ENCODE assay signal across 8 mouse cellular contexts in genomic region chr10:93255294-93255693, GRCm38 (mm10). TPM values are rescaled to one million over a fixed set of nuclear protein-coding genes. Genes with fewer than 3 reads are reported as not detected.
A peak's percentile ranks its signal among the peaks of the same experiment; 100 is the strongest.
DNase-seq lines count a peak whose midpoint lies in the region; ATAC-seq and TF ChIP-seq lines count a peak whose summit lies in the region.

No protein-coding gene starts in this region.

- ATAC-seq in neural tube, embryonic 11.5 days (ENCODE audit: insufficient read depth, low FRiP score, low TSS enrichment), result peak; percentile 38; the same call in 1 of the 2 replicates
- no peak for ATAC-seq in hindbrain, embryonic 12.5 days (ENCODE audit: low FRiP score)
- ATAC-seq in monocyte, adult 5-6 weeks (replicated peaks; ENCODE audit: insufficient number of reproducible peaks, low FRiP score, low TSS enrichment, poor library complexity, severe bottlenecking), result no peak

- 0 out of 2 replicates have a peak overlapping the region, but pooled peaks have one; percentile 10 for H3K9ac ChIP-seq in neural tube, embryonic 11.5 days (ENCODE audit: low read length)
- no peak overlapping the region for H3K9ac ChIP-seq in hindbrain, embryonic 12.5 days

- H3K4me3 ChIP-seq in gastrocnemius, adult 2 months, result peak overlapping the region; percentile 35
- no peak overlapping the region for H3K4me3 ChIP-seq in neural tube, embryonic 11.5 days (ENCODE audit: low read depth, low read length)
- H3K4me3 ChIP-seq in hindbrain, embryonic 12.5 days, result no peak overlapping the region

- DNase-seq in gastrocnemius, adult 2 months, result peak; percentile 66
- no peak for DNase-seq in gastrocnemius, adult 18-20 months (ENCODE audit: low spot score)
- no peak for DNase-seq in neural tube, embryonic 11.5 days (ENCODE audit: low spot score)
- DNase-seq in neural tube, embryonic 10.5 days (ENCODE audit: extremely low spot score, low spot score), result no peak
- DNase-seq in retina, embryonic 14.5 days (ENCODE audit: low spot score), result peak; percentile 41
- no peak for DNase-seq in lung, postnatal 14 days

- no peak overlapping the region for H3K4me2 ChIP-seq in neural tube, embryonic 11.5 days (ENCODE audit: low read depth)
- no peak overlapping the region for H3K4me2 ChIP-seq in hindbrain, embryonic 12.5 days (replicated peaks)

- WGBS in neural tube, embryonic 11.5 days, result 34% methylated on average over 13 of the region's 13 CpGs
- 24% methylated on average over 13 of the region's 13 CpGs for WGBS in hindbrain, embryonic 12.5 days

- intact Hi-C loops in gastrocnemius, adult 2 months (cut with DNase I), result no loop called here

- no peaks in the 10 kb centered on the region for H3K4me1 ChIP-seq in neural tube, embryonic 11.5 days (ENCODE audit: control insufficient read depth, insufficient read depth, low read length)
- peaks cover 21% of the 10 kb centered on the region for H3K4me1 ChIP-seq in hindbrain, embryonic 12.5 days

- no peaks in the 10 kb centered on the region for H3K36me3 ChIP-seq in neural tube, embryonic 11.5 days (ENCODE audit: control insufficient read depth, insufficient read depth, low read length)
- H3K36me3 ChIP-seq in hindbrain, embryonic 12.5 days, result no peaks in the 10 kb centered on the region

- H3K9me3 ChIP-seq in neural tube, embryonic 11.5 days (ENCODE audit: control insufficient read depth, low read length), result no peaks in the 10 kb centered on the region
- no peaks in the 10 kb centered on the region for H3K9me3 ChIP-seq in hindbrain, embryonic 12.5 days (replicated peaks)

- TF ChIP-seq CTCF in gastrocnemius, adult 2 months (IDR thresholded peaks at IDR 0.05), result no peak

- H3K27ac ChIP-seq in gastrocnemius, adult 2 months, result peak overlapping the region; percentile 70
- H3K27ac ChIP-seq in neural tube, embryonic 11.5 days (ENCODE audit: low read depth, low read length), result no peak overlapping the region
- peak overlapping the region; percentile 45; the same call in 1 of the 2 replicates for H3K27ac ChIP-seq in hindbrain, embryonic 12.5 days

- H3K27me3 ChIP-seq in neural tube, embryonic 11.5 days (ENCODE audit: control insufficient read depth, insufficient read depth, low read length), result no peaks in the 10 kb centered on the region
- no peaks in the 10 kb centered on the region for H3K27me3 ChIP-seq in hindbrain, embryonic 12.5 days

RNA-seq across cellular contexts. Expression of gene Elk3, which starts 55.6 kb away (rescaled TPM):
- total RNA-seq in gastrocnemius, adult 2 months (2021), result 10 to 100 TPM; 11.7 to 14.2 TPM
- total RNA-seq in gastrocnemius, adult 18-20 months (2021), result 10 to 100 TPM in 1 of 2 experiments, 1 to 10 TPM in 1; 7.2 to 11.4 TPM
- polyA plus RNA-seq in neural tube, embryonic 11.5 days (2014; fragmentation: Nextera tagmentation; extraction: Ambion mirVana), result 21.9 and 28.1 TPM in 2 replicates
- 20.9 and 23.6 TPM in 2 replicates for polyA plus RNA-seq in hindbrain, embryonic 12.5 days (2016; fragmentation: Nextera tagmentation; extraction: Ambion mirVana)
- 46.4 to 62.2 TPM (median 61.7 TPM) in 3 replicates for total RNA-seq in monocyte, adult 5-6 weeks (2017)

Comparison
In these comparisons a context has a peak if more than half of its experiments do, and no peak if none do; other contexts are left out.
1. DNase-seq: peak in gastrocnemius, adult 2 months (single experiment) and retina, embryonic 14.5 days (single experiment); none in gastrocnemius, adult 18-20 months (single experiment), neural tube, embryonic 11.5 days (single experiment), neural tube, embryonic 10.5 days (single experiment) and lung, postnatal 14 days (single experiment).